Mouse (Mus musculus) heart, embryonic 11.5 days (tissue): ENCODE results near the gene Dcpp3. TPM values are rescaled to one million over a fixed set of nuclear protein-coding genes. Genes with fewer than 3 reads are reported as not detected.
"Not testable (repeated sequence)": the region's sequence is repeated elsewhere in the genome, so short reads cannot be mapped to it uniquely, and the experiment has no call there.

Experiments used
- ATAC-seq: fragments of 200-750 bp; cut with Nextera tagmentation; replicated peaks from 2 replicates; pipeline ENCODE4 v1.8.0; 2017; ENCODE audit warnings: moderate library complexity; ENCODE audit not compliant: insufficient number of reproducible peaks, low FRiP score, low TSS enrichment
- H3K27ac ChIP-seq: fragments of 300-500 bp; sonication (generic); 2 replicates; pipeline ENCODE4 v1.5.1; 2014; ENCODE audit warnings: mild to moderate bottlenecking, low read depth, low read length
- H3K27me3 ChIP-seq: fragments of 300-500 bp; sonication (generic); 2 replicates; pipeline ENCODE4 v1.6.1; 2014; ENCODE audit warnings: mild to moderate bottlenecking, low read length, mixed read lengths; ENCODE audit not compliant: control insufficient read depth, insufficient read depth
- H3K36me3 ChIP-seq: fragments of 300-500 bp; sonication (generic); 2 replicates; pipeline ENCODE4 v1.6.1; 2014; ENCODE audit warnings: mild to moderate bottlenecking, low read length, moderate library complexity, mixed read lengths; ENCODE audit not compliant: control insufficient read depth, insufficient read depth
- H3K4me1 ChIP-seq: fragments of 300-500 bp; sonication (generic); 2 replicates; pipeline ENCODE4 v1.6.1; 2014; ENCODE audit warnings: low read length; ENCODE audit not compliant: control insufficient read depth, insufficient read depth
- H3K4me2 ChIP-seq: fragments of 300-500 bp; sonication (generic); 2 replicates; pipeline ENCODE4 v1.6.1; 2014; ENCODE audit warnings: mild to moderate bottlenecking, moderate library complexity
- H3K4me3 ChIP-seq: fragments of 300-500 bp; sonication (generic); 2 replicates; pipeline ENCODE4 v1.5.1; 2014; ENCODE audit warnings: low read depth, low read length
- H3K9ac ChIP-seq: fragments of 300-500 bp; sonication (generic); 2 replicates; pipeline ENCODE4 v1.6.1; 2014; ENCODE audit warnings: mild to moderate bottlenecking, low read depth, low read length, moderate library complexity
- H3K9me3 ChIP-seq: fragments of 300-500 bp; sonication (generic); replicated peaks from 2 replicates; pipeline ENCODE4 v1.6.1; 2016; ENCODE audit warnings: low read length; ENCODE audit not compliant: control insufficient read depth
- WGBS: fragments of 180-500 bp; shearing (Covaris S2); extraction: QIAGEN DNeasy Blood & Tissue Kit; methylation state at CpG from one replicate; pipeline ENCODE4 v1.1.7; 2014; ENCODE audit not compliant: insufficient replicate concordance; 5-methylcytosine and 5-hydroxymethylcytosine counted together
- polyA plus RNA-seq: library from polyadenylated mRNA; unstranded; fragments of >200 nt; fragmentation: Nextera tagmentation; extraction: Ambion mirVana; gene quantifications from 2 replicates; pipeline ENCODE4 v1.2.1, GENCODE M21; 2014

The Dcpp3 gene
- not detected in 2 replicates for polyA plus RNA-seq

DNA sequence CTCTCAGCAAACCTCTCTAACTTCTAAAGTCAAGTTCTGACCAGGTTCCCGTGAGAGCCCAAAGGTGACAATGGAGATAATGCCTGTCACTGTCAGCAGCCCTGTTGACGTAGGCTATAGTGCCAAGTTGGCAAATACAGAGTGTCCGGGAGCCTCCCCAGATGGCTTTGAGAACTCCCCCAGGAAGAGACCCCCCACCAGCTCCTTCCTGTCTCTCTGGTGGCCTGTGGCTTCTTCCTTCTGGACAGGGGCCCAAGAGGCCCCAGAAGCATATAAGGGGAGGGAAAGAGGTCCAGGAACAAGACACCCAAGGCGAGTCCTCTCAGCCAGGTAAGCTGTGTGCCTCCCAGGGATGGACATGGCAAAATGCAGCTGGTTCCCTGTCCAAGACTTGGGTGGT is at the start of gene Dcpp3:
TSS of gene Dcpp3 (plus strand) at position 301 of the 400 bp plus-strand sequence.
- not testable (repeated sequence) for H3K4me3 ChIP-seq, H3K4me1 ChIP-seq, H3K4me2 ChIP-seq, H3K36me3 ChIP-seq, H3K27me3 ChIP-seq, H3K9me3 ChIP-seq, H3K9ac ChIP-seq, ATAC-seq, H3K27ac ChIP-seq
- WGBS = 54% methylated on average over 4 of the region's 4 CpGs

DNA sequence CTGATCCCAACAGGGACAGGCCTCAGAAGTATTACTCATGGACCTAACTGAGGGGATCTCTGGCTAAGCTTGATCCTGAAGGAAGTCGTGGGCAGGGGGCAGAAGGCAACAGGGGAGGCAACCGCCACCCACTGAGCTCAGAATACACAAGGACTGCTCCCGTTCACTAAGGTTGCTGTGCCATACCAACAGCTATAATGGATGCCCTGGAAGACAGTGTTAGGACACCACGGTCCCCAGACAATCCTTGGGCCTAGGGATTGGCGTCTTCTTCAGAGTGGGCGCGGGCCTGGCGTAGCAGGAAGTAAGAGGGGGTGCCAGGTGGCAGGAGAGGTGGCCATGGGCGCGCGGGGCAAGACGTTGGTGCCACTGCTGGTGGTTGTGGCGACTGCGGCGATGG is 49.5 kb upstream of the Dcpp3 start, which contains the start of gene Prss21:
TSS of gene Prss21 (plus strand) at position 301 of the 400 bp plus-strand sequence.
- ATAC-seq = no peak
- Histone ChIP-seq H3K4me1 (no peaks in the 10 kb centered on the region), H3K9ac (no peak within 1 kb of the TSS), H3K4me2 (no peak within 1 kb of the TSS), H3K27me3 (no peaks in the 10 kb centered on the region), H3K36me3 (no peaks in the 10 kb centered on the region), H3K9me3 (no peaks in the 10 kb centered on the region), H3K4me3 (no peak within 1 kb of the TSS), H3K27ac (no peak within 1 kb of the TSS)
- WGBS = 77% methylated on average over 15 of the region's 15 CpGs

DNA sequence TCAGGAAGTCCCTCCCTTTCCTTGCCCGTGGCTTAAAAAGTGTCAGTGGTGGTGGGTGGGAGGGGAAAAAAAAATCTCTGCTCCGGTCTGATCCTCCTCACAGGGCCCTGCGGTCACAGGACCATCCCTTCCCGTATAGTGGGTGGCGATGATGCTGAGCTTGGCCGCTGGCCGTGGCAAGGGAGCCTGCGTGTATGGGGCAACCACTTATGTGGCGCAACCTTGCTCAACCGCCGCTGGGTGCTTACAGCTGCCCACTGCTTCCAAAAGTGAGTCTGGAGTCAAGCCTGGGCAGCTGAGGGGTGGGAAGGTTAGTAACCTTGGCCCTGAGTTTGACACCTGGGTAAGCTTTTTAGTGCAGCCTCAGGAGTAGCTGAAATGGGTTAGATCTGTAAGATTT is 48.7 kb upstream of the Dcpp3 start:
- no peak overlapping the region for H3K4me2 ChIP-seq
- no peak for ATAC-seq
- H3K9me3 ChIP-seq = no peaks in the 10 kb centered on the region
- no peak overlapping the region for H3K4me3 ChIP-seq
- WGBS = 79% methylated on average over 11 of the region's 11 CpGs
- no peaks in the 10 kb centered on the region for H3K4me1 ChIP-seq
- H3K27ac ChIP-seq = no peak overlapping the region
- no peaks in the 10 kb centered on the region for H3K36me3 ChIP-seq
- no peaks in the 10 kb centered on the region for H3K27me3 ChIP-seq
- H3K9ac ChIP-seq = no peak overlapping the region

DNA sequence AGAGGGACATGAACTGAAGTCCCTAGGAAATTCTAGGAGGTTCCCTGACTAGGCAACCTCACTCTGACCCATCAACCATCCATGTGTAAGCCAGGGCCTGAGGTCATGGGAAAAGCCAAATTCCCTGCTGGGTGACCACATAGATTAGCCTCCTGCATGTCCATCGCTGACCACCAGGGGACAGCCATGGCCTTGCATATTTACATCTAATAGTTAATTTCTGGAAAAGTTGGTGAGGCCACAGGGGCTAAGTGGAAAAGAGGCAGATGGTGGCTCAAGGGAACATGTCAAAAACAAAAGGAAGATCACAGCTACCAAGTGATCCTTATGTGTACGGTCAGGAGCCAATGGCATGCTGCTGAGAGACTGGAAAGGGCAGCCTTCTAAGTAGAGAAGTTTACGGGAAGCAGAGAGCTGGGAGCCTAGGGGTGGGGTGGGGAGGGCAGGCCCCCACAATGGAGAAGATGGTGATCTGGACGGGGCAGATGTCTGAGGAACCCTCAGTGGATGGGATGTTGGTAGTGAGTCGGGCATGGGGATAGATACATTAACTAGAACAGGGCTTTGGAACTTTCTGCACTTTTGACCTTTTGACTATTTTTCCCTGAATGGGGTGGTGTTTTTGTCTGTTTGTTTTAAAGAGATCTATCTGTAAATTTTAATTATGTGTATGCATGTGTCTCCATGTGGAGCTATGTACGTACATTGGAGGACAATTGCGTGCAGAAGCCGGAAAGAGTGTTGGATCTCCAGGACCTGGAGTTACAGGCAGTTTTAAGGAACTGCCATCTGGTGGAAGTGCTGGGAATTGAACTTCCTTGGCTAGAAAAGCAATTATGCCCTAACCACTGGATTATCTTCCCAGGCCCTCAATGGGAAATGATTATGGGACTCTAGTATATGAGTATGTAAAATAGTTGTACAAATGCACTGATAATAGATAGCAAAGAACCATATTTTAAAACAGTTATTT is 43.1 kb upstream of the Dcpp3 start:
- Histone ChIP-seq H3K9ac (no peak overlapping the region), H3K36me3 (no peaks in the 10 kb centered on the region), H3K9me3 (no peaks in the 10 kb centered on the region), H3K4me3 (no peak overlapping the region), H3K4me1 (no peaks in the 10 kb centered on the region), H3K27ac (no peak overlapping the region), H3K4me2 (no peak overlapping the region), H3K27me3 (no peaks in the 10 kb centered on the region)
- ATAC-seq = no peak
- WGBS = 45% methylated on average over 8 of the region's 8 CpGs

DNA sequence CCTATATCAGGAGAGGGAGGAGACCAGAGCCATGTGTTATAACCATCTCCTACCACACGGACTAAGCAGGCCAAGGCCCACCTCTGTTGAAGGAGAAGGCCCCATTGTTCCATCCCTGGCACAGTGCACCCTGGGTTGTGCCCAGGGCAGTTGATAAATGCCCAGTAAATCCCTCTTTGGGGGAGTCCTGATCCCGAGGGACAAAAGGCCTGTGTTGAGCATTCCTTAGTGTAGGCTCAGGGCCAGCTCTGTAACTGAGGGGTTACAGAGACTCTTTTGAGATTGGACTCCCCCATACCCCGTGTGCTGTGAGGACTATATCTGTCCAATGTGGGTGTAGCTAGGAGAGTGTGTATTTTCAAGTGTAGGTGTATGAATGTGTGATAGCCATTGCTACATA is 40.5 kb upstream of the Dcpp3 start:
- H3K9me3 ChIP-seq = no peaks in the 10 kb centered on the region

DNA sequence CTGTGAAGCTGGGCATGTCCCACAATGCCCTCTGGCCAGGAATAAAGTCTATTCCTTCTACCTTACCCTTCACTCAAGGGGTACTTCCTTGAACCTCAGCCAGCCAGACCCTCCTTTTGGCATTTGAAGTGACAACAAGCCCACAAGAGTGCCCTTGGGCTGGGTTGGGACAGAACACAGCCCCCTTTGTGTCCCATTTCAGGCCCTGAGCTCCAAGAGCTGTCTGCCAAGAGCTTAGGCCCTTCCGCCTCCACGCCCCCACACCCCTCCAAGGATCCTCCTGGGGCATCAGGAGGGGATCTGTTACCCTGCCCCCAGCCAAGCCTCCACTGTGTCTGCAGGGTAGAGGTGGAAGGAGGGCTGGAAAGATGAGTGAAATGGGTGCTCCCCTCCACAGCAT is 40.1 kb upstream of the Dcpp3 start:
- H3K4me2 ChIP-seq = no peak overlapping the region
- H3K27ac ChIP-seq = no peak overlapping the region
- H3K27me3 ChIP-seq = no peaks in the 10 kb centered on the region
- H3K9ac ChIP-seq = no peak overlapping the region
- H3K9me3 ChIP-seq = no peaks in the 10 kb centered on the region
- no peaks in the 10 kb centered on the region for H3K36me3 ChIP-seq
- no peak for ATAC-seq
- WGBS = 72% methylated on average over 2 of the region's 2 CpGs
- H3K4me1 ChIP-seq = no peaks in the 10 kb centered on the region
- H3K4me3 ChIP-seq = no peak overlapping the region

More for the DNA sequence above, 40.5 kb upstream of the Dcpp3 start:
- WGBS = 60% methylated on average over 3 of the region's 3 CpGs
- no peak overlapping the region for H3K27ac ChIP-seq
- H3K9ac ChIP-seq = no peak overlapping the region
- H3K27me3 ChIP-seq = no peaks in the 10 kb centered on the region
- H3K4me3 ChIP-seq = no peak overlapping the region
- no peak for ATAC-seq
- no peaks in the 10 kb centered on the region for H3K36me3 ChIP-seq
- no peaks in the 10 kb centered on the region for H3K4me1 ChIP-seq
- no peak overlapping the region for H3K4me2 ChIP-seq

DNA sequence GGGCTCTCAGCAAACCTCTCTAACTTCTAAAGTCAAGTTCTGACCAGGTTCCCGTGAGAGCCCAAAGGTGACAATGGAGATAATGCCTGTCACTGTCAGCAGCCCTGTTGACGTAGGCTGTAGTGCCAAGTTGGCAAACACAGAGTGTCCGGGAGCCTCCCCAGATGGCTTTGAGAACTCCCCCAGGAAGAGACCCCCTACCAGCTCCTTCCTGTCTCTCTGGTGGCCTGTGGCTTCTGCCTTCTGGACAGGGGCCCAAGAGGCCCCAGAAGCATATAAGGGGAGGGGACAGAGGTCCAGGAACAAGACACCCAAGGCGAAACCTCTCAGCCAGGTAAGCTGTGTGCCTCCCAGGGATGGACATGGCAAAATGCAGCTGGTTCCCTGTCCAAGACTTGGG is 36.7 kb upstream of the Dcpp3 start, which contains the start of the genes Dcpp1 and Dcpp2:
TSS of gene Dcpp1 (plus strand) at position 301 of the 400 bp plus-strand sequence.
TSS of gene Dcpp2 (plus strand) at position 305 of the 400 bp plus-strand sequence.
- not testable (repeated sequence) for H3K27me3 ChIP-seq, H3K9ac ChIP-seq, ATAC-seq, H3K4me2 ChIP-seq, H3K4me1 ChIP-seq, H3K36me3 ChIP-seq, H3K27ac ChIP-seq, H3K4me3 ChIP-seq, H3K9me3 ChIP-seq
- WGBS = 42% methylated on average over 4 of the region's 4 CpGs

DNA sequence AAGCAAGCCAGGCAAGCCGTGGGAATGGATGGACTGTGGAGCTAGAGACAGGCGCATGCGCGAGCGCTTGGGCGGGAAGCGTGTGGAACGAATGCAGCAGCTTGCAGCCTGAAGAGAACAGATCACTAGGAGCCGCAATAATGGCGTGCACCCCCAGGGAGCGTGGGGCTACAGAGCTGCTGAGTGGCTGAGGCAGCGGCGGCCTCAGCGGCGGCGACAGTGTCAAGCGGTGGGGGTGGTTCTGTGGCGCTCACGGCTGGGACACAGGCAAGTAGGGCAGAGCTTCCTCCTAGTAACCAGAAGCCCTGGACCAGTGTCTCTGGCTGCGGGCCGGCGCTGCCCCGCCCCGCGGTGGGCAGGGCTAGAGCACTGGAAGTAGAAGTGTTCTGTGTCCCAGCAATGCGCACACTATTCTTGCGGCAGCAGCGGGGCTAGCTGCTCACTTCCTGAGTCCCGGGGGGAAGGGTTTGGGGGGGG is 7.3 kb downstream of the Dcpp3 start:
- WGBS = under 1% methylated on average over 29 of the region's 29 CpGs
- peaks cover 3% of the 10 kb centered on the region; the same call in 1 of the 2 replicates for H3K4me1 ChIP-seq
- peak; percentile 95 for ATAC-seq
- H3K4me2 ChIP-seq = peak overlapping the region; percentile 85
- peak overlapping the region; percentile 82 for H3K9ac ChIP-seq
- H3K36me3 ChIP-seq = no peaks in the 10 kb centered on the region
- no peaks in the 10 kb centered on the region for H3K27me3 ChIP-seq
- H3K4me3 ChIP-seq = peak overlapping the region; percentile 60
- H3K27ac ChIP-seq = peak overlapping the region; percentile 95
- no peaks in the 10 kb centered on the region for H3K9me3 ChIP-seq
